Mouse (Mus musculus) forebrain, postnatal 0 days (tissue): Measurements from ENCODE around the gene Dab1. TPM values are rescaled to one million over a fixed set of nuclear protein-coding genes. Genes with fewer than 3 reads are reported as not detected.

ENCODE experiments used
- ATAC-seq: fragments of 200-750 bp; cut with Nextera tagmentation; 2 replicates; pipeline ENCODE4 v1.8.0; 2017; ENCODE audit warnings: mild to moderate bottlenecking, moderate library complexity
- DNase-seq: peaks from one replicate; pipeline ENCODE4 v3.0.0-alpha.2; 2015
- H3K27ac ChIP-seq: fragments of 300-500 bp; sonication (generic); 2 replicates; pipeline ENCODE4 v1.5.1; 2014; ENCODE audit warnings: low read depth, mild to moderate bottlenecking, antibody characterized with exemption, low read length, moderate library complexity, mixed read lengths
- H3K27me3 ChIP-seq: fragments of 300-500 bp; sonication (generic); 2 replicates; pipeline ENCODE4 v1.6.1; 2014; ENCODE audit warnings: mild to moderate bottlenecking, low read length, mixed read lengths; ENCODE audit not compliant: insufficient read depth
- H3K36me3 ChIP-seq: fragments of 300-500 bp; sonication (generic); 2 replicates; pipeline ENCODE4 v1.6.1; 2014; ENCODE audit warnings: mild to moderate bottlenecking, moderate library complexity; ENCODE audit not compliant: insufficient read depth
- H3K4me1 ChIP-seq: fragments of 300-500 bp; sonication (generic); 2 replicates; pipeline ENCODE4 v1.6.1; 2014; ENCODE audit warnings: antibody characterized with exemption; ENCODE audit not compliant: insufficient read depth
- H3K4me2 ChIP-seq: fragments of 300-500 bp; sonication (generic); 2 replicates; pipeline ENCODE4 v1.6.1; 2014; ENCODE audit warnings: low read depth, mild to moderate bottlenecking, moderate library complexity
- H3K4me3 ChIP-seq: fragments of 300-500 bp; sonication (generic); 2 replicates; pipeline ENCODE4 v1.5.1; 2014; ENCODE audit warnings: low read depth, low read length, mixed read lengths
- H3K9ac ChIP-seq: fragments of 300-500 bp; sonication (generic); 2 replicates; pipeline ENCODE4 v1.6.1; 2014; ENCODE audit warnings: mild to moderate bottlenecking
- H3K9me3 ChIP-seq: fragments of 300-500 bp; sonication (generic); 2 replicates; pipeline ENCODE4 v1.6.1; 2016; ENCODE audit warnings: low read length
- CTCF ChIP-seq: sonication (generic); IDR thresholded peaks from 2 replicates; pipeline ENCODE4 v1.5.1; 2016; ENCODE audit warnings: antibody characterized with exemption, control low read depth, low read depth
- WGBS: fragments of 180-500 bp; shearing (Covaris S2); extraction: QIAGEN DNeasy Blood & Tissue Kit; methylation state at CpG from one replicate; pipeline ENCODE4 v1.1.7; 2014; 5-methylcytosine and 5-hydroxymethylcytosine counted together
- polyA plus RNA-seq: library from polyadenylated mRNA; unstranded; fragments of >200 nt; fragmentation: Nextera tagmentation; extraction: Ambion mirVana; gene quantifications from 2 replicates; pipeline ENCODE4 v1.2.1, GENCODE M21; 2015
- total RNA-seq: library from RNA; depleted of rRNA; stranded (reverse); fragments of >200 nt; gene quantifications from 2 replicates; pipeline ENCODE4 v1.2.3, GENCODE M21; 2014

Gene Dab1
- total and polyA plus RNA-seq, 2 experiments from 2014 or later = 64.8 to 141 TPM

GRCm38 (mm10) chr4:104455151-104455550 is 836.0 kb downstream of the Dab1 start:
- H3K27ac ChIP-seq = no peak overlapping the region; the same call in 1 of the 2 replicates
- no peak for DNase-seq
- peaks cover 20% of the 10 kb centered on the region for H3K4me1 ChIP-seq

DNA sequence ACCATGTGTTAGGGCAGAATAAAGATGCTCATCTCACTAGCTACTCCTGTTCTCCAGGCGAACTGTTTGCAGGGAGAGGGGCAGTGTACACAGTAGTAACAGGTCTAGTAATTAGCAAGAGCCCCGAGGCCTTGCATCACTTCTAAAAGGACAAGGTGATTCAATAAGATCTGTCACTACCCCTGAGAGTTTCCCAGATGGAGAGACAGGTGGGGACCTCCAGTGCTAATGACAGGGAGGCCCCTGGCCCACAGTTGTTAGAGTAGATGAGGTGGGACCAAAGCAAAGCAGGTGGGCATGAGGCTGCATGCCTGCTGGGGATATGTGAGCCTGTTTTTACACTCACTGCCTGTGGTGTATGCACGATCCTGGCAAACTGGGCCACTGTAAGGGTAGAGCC is 836.6 kb downstream of the Dab1 start:
- H3K4me3 ChIP-seq = no peak overlapping the region
- H3K4me2 ChIP-seq = no peak overlapping the region
- ATAC-seq = no peak
- peaks cover 20% of the 10 kb centered on the region for H3K4me1 ChIP-seq
- no peaks in the 10 kb centered on the region for H3K9me3 ChIP-seq
- no peak overlapping the region for H3K9ac ChIP-seq
- TF ChIP-seq CTCF = no peak
- H3K27ac ChIP-seq = no peak overlapping the region; the same call in 1 of the 2 replicates
- H3K36me3 ChIP-seq = no peaks in the 10 kb centered on the region
- no peak for DNase-seq
- WGBS = 60% methylated on average over 3 of the region's 3 CpGs
- H3K27me3 ChIP-seq = no peaks in the 10 kb centered on the region

More at GRCm38 (mm10) chr4:104455151-104455550, 836.0 kb downstream of the Dab1 start:
- Histone ChIP-seq H3K27me3 (no peaks in the 10 kb centered on the region), H3K9me3 (no peaks in the 10 kb centered on the region), H3K4me2 (no peak overlapping the region), H3K9ac (no peak overlapping the region), H3K36me3 (no peaks in the 10 kb centered on the region), H3K4me3 (no peak overlapping the region)
- no peak for TF ChIP-seq CTCF
- ATAC-seq = no peak
- WGBS = 57% methylated on average over 9 of the region's 9 CpGs

GRCm38 (mm10) chr4:104456173-104456873 is 837.2 kb downstream of the Dab1 start:
- H3K4me2 ChIP-seq = no peak overlapping the region
- H3K27me3 ChIP-seq = no peaks in the 10 kb centered on the region
- H3K27ac ChIP-seq = no peak overlapping the region
- H3K36me3 ChIP-seq = no peaks in the 10 kb centered on the region
- H3K9me3 ChIP-seq = no peaks in the 10 kb centered on the region
- ATAC-seq (no peak), DNase-seq (no peak)
- H3K4me3 ChIP-seq = no peak overlapping the region
- H3K4me1 ChIP-seq = peaks cover 19% of the 10 kb centered on the region
- no peak overlapping the region for H3K9ac ChIP-seq
- 84% methylated on average over 7 of the region's 7 CpGs for WGBS
- no peak for TF ChIP-seq CTCF

DNA sequence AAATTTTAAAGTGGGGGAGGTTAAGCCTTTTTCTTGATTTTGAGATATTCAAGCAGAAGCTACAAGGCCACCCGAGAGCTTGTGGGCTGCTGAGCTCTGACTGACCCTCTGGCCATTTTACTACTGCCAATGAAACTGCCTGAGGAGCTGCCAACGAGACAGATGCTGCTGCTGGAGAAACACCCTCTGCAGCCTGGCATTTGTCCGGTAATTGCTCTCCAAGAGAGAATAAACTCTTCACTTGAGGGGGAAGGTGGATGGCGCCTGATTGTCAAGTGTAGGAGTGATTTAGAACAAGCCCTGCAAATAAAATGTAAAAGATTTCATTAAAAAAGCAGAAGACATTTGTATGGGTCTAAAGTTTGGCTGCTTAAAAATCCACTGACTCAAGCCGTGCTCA is 839.6 kb downstream of the Dab1 start:
- H3K27ac ChIP-seq = peak overlapping the region; percentile 11; the same call in 1 of the 2 replicates
- no peaks in the 10 kb centered on the region for H3K9me3 ChIP-seq
- no peak overlapping the region for H3K4me3 ChIP-seq
- no peaks in the 10 kb centered on the region for H3K36me3 ChIP-seq
- H3K9ac ChIP-seq = no peak overlapping the region
- H3K27me3 ChIP-seq = no peaks in the 10 kb centered on the region
- ATAC-seq (no peak), DNase-seq (peak; percentile 45)
- 25% methylated on average over 5 of the region's 5 CpGs for WGBS
- TF ChIP-seq CTCF = no peak
- no peak overlapping the region for H3K4me2 ChIP-seq
- no peaks in the 10 kb centered on the region for H3K4me1 ChIP-seq

GRCm38 (mm10) chr4:104461106-104462011 is 842.2 kb downstream of the Dab1 start:
- 85% methylated on average over 12 of the region's 12 CpGs for WGBS

GRCm38 (mm10) chr4:104462932-104463780 is 844.0 kb downstream of the Dab1 start:
- Histone ChIP-seq H3K9me3 (no peaks in the 10 kb centered on the region), H3K27ac (no peak overlapping the region), H3K36me3 (no peaks in the 10 kb centered on the region), H3K9ac (no peak overlapping the region), H3K4me2 (no peak overlapping the region), H3K4me3 (no peak overlapping the region), H3K4me1 (no peaks in the 10 kb centered on the region), H3K27me3 (no peaks in the 10 kb centered on the region)
- WGBS = 85% methylated on average over 11 of the region's 11 CpGs
- TF ChIP-seq CTCF = no peak
- ATAC-seq (no peak), DNase-seq (no peak)

More at GRCm38 (mm10) chr4:104461106-104462011, 842.2 kb downstream of the Dab1 start:
- Histone ChIP-seq H3K4me2 (no peak overlapping the region), H3K9me3 (no peaks in the 10 kb centered on the region), H3K4me3 (no peak overlapping the region), H3K4me1 (no peaks in the 10 kb centered on the region), H3K27ac (no peak overlapping the region), H3K9ac (no peak overlapping the region), H3K36me3 (no peaks in the 10 kb centered on the region), H3K27me3 (no peaks in the 10 kb centered on the region)
- TF ChIP-seq CTCF = no peak
- DNase-seq (no peak), ATAC-seq (peak; percentile 38)
